Mouse (Mus musculus) heart, embryonic 16.5 days (tissue): Measurements from ENCODE around the gene Mfsd14b. TPM values are rescaled to one million over a fixed set of nuclear protein-coding genes. Genes with fewer than 3 reads are reported as not detected.

ENCODE experiments used
- ATAC-seq: fragments of 200-750 bp; cut with Nextera tagmentation; replicated peaks from 2 replicates; pipeline ENCODE4 v1.8.0; 2017; ENCODE audit warnings: moderate number of reproducible peaks; ENCODE audit not compliant: insufficient read depth, low FRiP score; ENCODE audit errors: extremely low read depth
- H3K27ac ChIP-seq: fragments of 300-500 bp; sonication (generic); 2 replicates; pipeline ENCODE4 v1.5.1; 2014; ENCODE audit warnings: mild to moderate bottlenecking, low read length, control low read depth, moderate library complexity
- H3K27me3 ChIP-seq: fragments of 300-500 bp; sonication (generic); 2 replicates; pipeline ENCODE4 v1.6.1; 2014; ENCODE audit warnings: low read length, mixed read lengths; ENCODE audit not compliant: control insufficient read depth, insufficient read depth
- H3K36me3 ChIP-seq: fragments of 300-500 bp; sonication (generic); 2 replicates; pipeline ENCODE4 v1.6.1; 2014; ENCODE audit not compliant: control insufficient read depth, insufficient read depth
- H3K4me1 ChIP-seq: fragments of 300-500 bp; sonication (generic); 2 replicates; pipeline ENCODE4 v1.6.1; 2014; ENCODE audit warnings: low read length, mixed read lengths; ENCODE audit not compliant: control insufficient read depth, insufficient read depth
- H3K4me2 ChIP-seq: fragments of 300-500 bp; sonication (generic); 2 replicates; pipeline ENCODE4 v1.6.1; 2014; ENCODE audit warnings: low read depth, mild to moderate bottlenecking, control low read depth, low read length
- H3K4me3 ChIP-seq: fragments of 300-500 bp; sonication (generic); 2 replicates; pipeline ENCODE4 v1.5.1; 2014; ENCODE audit warnings: mild to moderate bottlenecking, control low read depth, low read length
- H3K9ac ChIP-seq: fragments of 300-500 bp; sonication (generic); 2 replicates; pipeline ENCODE4 v1.6.1; 2014; ENCODE audit warnings: low read length, control low read depth
- H3K9me3 ChIP-seq: fragments of 300-500 bp; sonication (generic); replicated peaks from 2 replicates; pipeline ENCODE4 v1.6.1; 2016; ENCODE audit warnings: low read length; ENCODE audit not compliant: control insufficient read depth
- WGBS: fragments of 180-500 bp; shearing (Covaris S2); extraction: QIAGEN DNeasy Blood & Tissue Kit; methylation state at CpG from one replicate; pipeline ENCODE4 v1.1.7; 2014; 5-methylcytosine and 5-hydroxymethylcytosine counted together
- polyA plus RNA-seq: library from polyadenylated mRNA; unstranded; fragments of >200 nt; fragmentation: Nextera tagmentation; extraction: Ambion mirVana; gene quantifications from 2 replicates; pipeline ENCODE4 v1.2.1, GENCODE M21; 2015

The Mfsd14b gene
- polyA plus RNA-seq, 1 experiment from 2014 or later, result 36.1 TPM

- Histone ChIP-seq H3K27me3 (no peaks in the 10 kb centered on the region), H3K9ac (no peak overlapping the region), H3K9me3 (peaks cover 3% of the 10 kb centered on the region; the same call in 1 of the 2 replicates), H3K36me3 (peaks cover 3% of the 10 kb centered on the region; the same call in 1 of the 2 replicates), H3K4me1 (no peaks in the 10 kb centered on the region), H3K4me2 (no peak overlapping the region), H3K4me3 (no peak overlapping the region), H3K27ac (no peak overlapping the region)
- ATAC-seq, result no peak
- 81% methylated on average over 3 of the region's 3 CpGs for WGBS
Observed at GRCm38 (mm10) chr13:65101232-65101631, 11.5 kb downstream of the Mfsd14b start.

GRCm38 (mm10) chr13:65100678-65101077 is 12.1 kb downstream of the Mfsd14b start:
- no peaks in the 10 kb centered on the region; the same call in 1 of the 2 replicates for H3K9me3 ChIP-seq
- H3K27ac ChIP-seq, result no peak overlapping the region
- WGBS, result 93% methylated on average over 9 of the region's 9 CpGs
- no peaks in the 10 kb centered on the region for H3K27me3 ChIP-seq
- H3K4me3 ChIP-seq, result no peak overlapping the region
- peaks cover 3% of the 10 kb centered on the region; the same call in 1 of the 2 replicates for H3K36me3 ChIP-seq
- ATAC-seq, result no peak
- no peak overlapping the region for H3K9ac ChIP-seq
- no peaks in the 10 kb centered on the region for H3K4me1 ChIP-seq
- no peak overlapping the region for H3K4me2 ChIP-seq

GRCm38 (mm10) chr13:65097018-65097417 is 15.8 kb downstream of the Mfsd14b start:
- no peak overlapping the region for H3K4me3 ChIP-seq
- no peak overlapping the region for H3K9ac ChIP-seq
- H3K36me3 ChIP-seq, result peaks cover 3% of the 10 kb centered on the region; the same call in 1 of the 2 replicates
- H3K9me3 ChIP-seq, result no peaks in the 10 kb centered on the region
- no peak overlapping the region for H3K27ac ChIP-seq
- no peaks in the 10 kb centered on the region for H3K4me1 ChIP-seq
- H3K4me2 ChIP-seq, result no peak overlapping the region
- ATAC-seq, result no peak
- H3K27me3 ChIP-seq, result no peaks in the 10 kb centered on the region

DNA sequence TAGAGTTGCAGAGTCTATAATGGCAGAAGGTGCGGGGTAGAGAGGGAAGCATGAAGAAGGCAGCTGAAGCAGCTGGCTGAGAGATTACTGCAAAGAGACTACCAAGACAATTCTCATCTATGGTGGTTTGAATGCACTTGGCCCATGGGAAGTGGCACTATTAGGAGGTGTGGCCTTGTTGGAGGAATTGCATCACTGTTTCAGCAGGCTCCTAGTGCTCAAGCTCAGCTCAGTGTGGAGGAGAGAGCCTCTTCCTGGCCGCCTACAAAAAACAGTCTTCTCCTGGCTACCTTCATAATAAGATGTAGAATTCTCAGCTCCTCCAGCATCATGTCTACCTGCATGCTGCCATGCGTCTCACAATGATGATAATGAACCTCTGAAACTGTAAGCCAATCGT is 16.9 kb downstream of the Mfsd14b start:
- H3K27me3 ChIP-seq, result no peaks in the 10 kb centered on the region
- 91% methylated on average over 4 of the region's 4 CpGs for WGBS
- H3K4me2 ChIP-seq, result no peak overlapping the region
- no peak for ATAC-seq
- no peak overlapping the region for H3K9ac ChIP-seq
- H3K4me1 ChIP-seq, result no peaks in the 10 kb centered on the region
- no peak overlapping the region for H3K4me3 ChIP-seq
- no peaks in the 10 kb centered on the region for H3K9me3 ChIP-seq
- no peak overlapping the region for H3K27ac ChIP-seq
- peaks cover 3% of the 10 kb centered on the region; the same call in 1 of the 2 replicates for H3K36me3 ChIP-seq

GRCm38 (mm10) chr13:65069969-65070368 is 42.8 kb downstream of the Mfsd14b start:
- Histone ChIP-seq H3K4me1 (no peaks in the 10 kb centered on the region), H3K36me3 (peaks cover 31% of the 10 kb centered on the region), H3K9ac (no peak overlapping the region), H3K27ac (no peak overlapping the region), H3K27me3 (no peaks in the 10 kb centered on the region), H3K4me2 (no peak overlapping the region), H3K4me3 (no peak overlapping the region), H3K9me3 (no peaks in the 10 kb centered on the region)
- no peak for ATAC-seq
- 86% methylated on average over 2 of the region's 2 CpGs for WGBS

GRCm38 (mm10) chr13:65052660-65053059 is 60.1 kb downstream of the Mfsd14b start, which contains the start of gene Prss47:
TSS of gene Prss47 (minus strand) at chr13:65052760.
- no peak within 1 kb of the TSS for H3K27ac ChIP-seq
- no peak within 1 kb of the TSS for H3K9ac ChIP-seq
- no peak within 1 kb of the TSS for H3K4me2 ChIP-seq
- H3K9me3 ChIP-seq, result peaks cover 7% of the 10 kb centered on the region; the same call in 1 of the 2 replicates
- H3K4me1 ChIP-seq, result no peaks in the 10 kb centered on the region
- no peaks in the 10 kb centered on the region for H3K27me3 ChIP-seq
- H3K4me3 ChIP-seq, result no peak within 1 kb of the TSS
- no peaks in the 10 kb centered on the region for H3K36me3 ChIP-seq
- 84% methylated on average over 9 of the region's 9 CpGs for WGBS
- ATAC-seq, result no peak

DNA sequence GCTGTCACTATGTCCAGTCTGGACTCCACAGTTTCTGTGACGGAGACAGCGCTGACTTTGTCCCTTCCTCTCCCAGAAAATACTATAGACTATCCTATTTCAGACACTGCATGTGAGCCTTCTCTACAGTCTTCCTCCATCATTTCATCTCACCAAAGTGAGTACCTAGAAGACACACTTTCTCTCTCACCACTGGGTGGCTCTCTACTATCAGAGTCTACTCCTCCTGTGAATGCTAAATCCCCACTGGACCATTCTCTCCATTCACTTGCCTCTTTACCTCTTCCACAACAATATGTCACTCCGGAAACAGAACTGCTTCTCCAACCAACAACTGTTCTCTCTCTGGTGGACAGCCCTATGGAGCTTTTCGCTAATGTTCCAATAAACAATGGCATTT is 77.7 kb downstream of the Mfsd14b start:
- Histone ChIP-seq H3K9me3 (no peaks in the 10 kb centered on the region), H3K9ac (no peak overlapping the region), H3K36me3 (no peaks in the 10 kb centered on the region), H3K4me2 (no peak overlapping the region), H3K4me3 (no peak overlapping the region), H3K27me3 (no peaks in the 10 kb centered on the region), H3K4me1 (no peaks in the 10 kb centered on the region), H3K27ac (no peak overlapping the region)
- WGBS, result 58% methylated on average over 4 of the region's 4 CpGs
- no peak for ATAC-seq

DNA sequence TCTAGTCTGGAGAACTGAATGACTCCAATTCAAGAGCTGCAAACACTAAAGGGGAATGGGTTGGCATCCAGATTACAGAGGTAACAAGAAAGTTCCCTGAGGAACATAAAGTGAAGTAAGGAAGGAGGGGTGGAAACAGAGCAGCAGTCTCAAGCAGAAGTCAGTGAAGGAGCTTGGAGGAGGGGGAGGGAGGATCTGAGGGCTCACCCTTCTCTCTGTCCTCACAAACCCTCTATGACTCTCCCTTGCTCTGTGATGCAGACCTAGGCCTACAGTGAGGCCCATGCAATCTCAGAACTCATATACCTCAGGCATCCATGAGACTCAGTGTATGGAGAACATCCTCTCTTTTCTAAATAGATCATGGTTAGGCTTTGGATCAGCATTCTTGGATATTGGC is 80.0 kb downstream of the Mfsd14b start, which contains the start of gene Spata31d1c:
TSS of gene Spata31d1c (plus strand) at position 301 of the 400 bp plus-strand sequence.
- Histone ChIP-seq H3K27ac (no peak within 1 kb of the TSS), H3K9me3 (no peaks in the 10 kb centered on the region), H3K4me1 (no peaks in the 10 kb centered on the region), H3K4me3 (no peak within 1 kb of the TSS), H3K27me3 (no peaks in the 10 kb centered on the region), H3K4me2 (no peak within 1 kb of the TSS), H3K9ac (no peak within 1 kb of the TSS), H3K36me3 (no peaks in the 10 kb centered on the region)
- ATAC-seq, result no peak
